Mouse (Mus musculus) forebrain, postnatal 0 days (tissue): ENCODE results near the gene Iqcd. TPM values are rescaled to one million over a fixed set of nuclear protein-coding genes. Genes with fewer than 3 reads are reported as not detected.

Source experiments
- ATAC-seq: fragments of 200-750 bp; cut with Nextera tagmentation; 2 replicates; pipeline ENCODE4 v1.8.0; 2017; ENCODE audit warnings: mild to moderate bottlenecking, moderate library complexity
- DNase-seq: peaks from one replicate; pipeline ENCODE4 v3.0.0-alpha.2; 2015
- H3K27ac ChIP-seq: fragments of 300-500 bp; sonication (generic); 2 replicates; pipeline ENCODE4 v1.5.1; 2014; ENCODE audit warnings: low read depth, mild to moderate bottlenecking, antibody characterized with exemption, low read length, moderate library complexity, mixed read lengths
- H3K27me3 ChIP-seq: fragments of 300-500 bp; sonication (generic); 2 replicates; pipeline ENCODE4 v1.6.1; 2014; ENCODE audit warnings: mild to moderate bottlenecking, low read length, mixed read lengths; ENCODE audit not compliant: insufficient read depth
- H3K36me3 ChIP-seq: fragments of 300-500 bp; sonication (generic); 2 replicates; pipeline ENCODE4 v1.6.1; 2014; ENCODE audit warnings: mild to moderate bottlenecking, moderate library complexity; ENCODE audit not compliant: insufficient read depth
- H3K4me1 ChIP-seq: fragments of 300-500 bp; sonication (generic); 2 replicates; pipeline ENCODE4 v1.6.1; 2014; ENCODE audit warnings: antibody characterized with exemption; ENCODE audit not compliant: insufficient read depth
- H3K4me2 ChIP-seq: fragments of 300-500 bp; sonication (generic); 2 replicates; pipeline ENCODE4 v1.6.1; 2014; ENCODE audit warnings: low read depth, mild to moderate bottlenecking, moderate library complexity
- H3K4me3 ChIP-seq: fragments of 300-500 bp; sonication (generic); 2 replicates; pipeline ENCODE4 v1.5.1; 2014; ENCODE audit warnings: low read depth, low read length, mixed read lengths
- H3K9ac ChIP-seq: fragments of 300-500 bp; sonication (generic); 2 replicates; pipeline ENCODE4 v1.6.1; 2014; ENCODE audit warnings: mild to moderate bottlenecking
- H3K9me3 ChIP-seq: fragments of 300-500 bp; sonication (generic); 2 replicates; pipeline ENCODE4 v1.6.1; 2016; ENCODE audit warnings: low read length
- CTCF ChIP-seq: sonication (generic); IDR thresholded peaks from 2 replicates; pipeline ENCODE4 v1.5.1; 2016; ENCODE audit warnings: antibody characterized with exemption, control low read depth, low read depth
- WGBS: fragments of 180-500 bp; shearing (Covaris S2); extraction: QIAGEN DNeasy Blood & Tissue Kit; methylation state at CpG from one replicate; pipeline ENCODE4 v1.1.7; 2014; 5-methylcytosine and 5-hydroxymethylcytosine counted together
- polyA plus RNA-seq: library from polyadenylated mRNA; unstranded; fragments of >200 nt; fragmentation: Nextera tagmentation; extraction: Ambion mirVana; gene quantifications from 2 replicates; pipeline ENCODE4 v1.2.1, GENCODE M21; 2015
- total RNA-seq: library from RNA; depleted of rRNA; stranded (reverse); fragments of >200 nt; gene quantifications from 2 replicates; pipeline ENCODE4 v1.2.3, GENCODE M21; 2014; rRNA removed

Iqcd gene
- total RNA-seq (1.4 and 2.0 TPM in 2 replicates), polyA plus RNA-seq (1.4 and 1.8 TPM in 2 replicates)

DNA sequence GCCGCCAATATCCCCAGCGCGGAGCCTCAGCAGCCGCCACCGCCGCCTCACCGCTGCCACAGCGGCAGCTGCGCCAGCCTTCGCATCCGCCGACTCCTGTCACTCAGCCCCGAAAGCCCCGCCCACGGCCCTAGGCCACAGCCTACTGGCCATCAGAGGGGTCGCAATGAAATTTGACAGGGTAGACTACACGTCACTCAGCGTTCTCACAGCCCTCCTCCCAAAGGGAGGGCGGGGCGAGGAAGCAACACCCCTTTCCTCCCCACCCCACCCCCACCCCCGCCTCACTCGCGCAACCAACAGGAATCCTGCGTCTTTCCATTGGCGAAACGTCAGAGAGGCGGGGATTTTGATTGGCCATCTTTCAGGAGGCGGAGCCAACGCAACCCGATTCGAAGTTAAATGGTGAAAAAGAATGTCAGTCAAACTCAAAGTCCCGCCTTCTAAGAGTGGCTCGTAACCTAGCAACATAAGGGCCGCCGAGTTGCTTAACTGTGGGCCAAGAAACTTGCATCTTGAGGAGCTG is at the start of gene Iqcd, which contains the start of gene Tpcn1:
Gene Iqcd, plus strand, starts transcription at position 448 of the 526 bp plus-strand sequence.
Gene Tpcn1, minus strand, starts transcription at position 105 of the 526 bp plus-strand sequence.
- no peaks in the 10 kb centered on the region for H3K27me3 ChIP-seq
- H3K4me2 ChIP-seq = peak within 1 kb of the TSS; percentile 93
- H3K4me3 ChIP-seq = peak within 1 kb of the TSS; percentile 71
- H3K4me1 ChIP-seq = peaks cover 15% of the 10 kb centered on the region
- peak within 1 kb of the TSS; percentile 80 for H3K27ac ChIP-seq
- peak; percentile 38 for TF ChIP-seq CTCF
- ATAC-seq (peak; percentile 99), DNase-seq (peak; percentile 99)
- peaks cover 4% of the 10 kb centered on the region; the same call in 1 of the 2 replicates for H3K36me3 ChIP-seq
- under 1% methylated on average over 35 of the region's 35 CpGs for WGBS
- peak within 1 kb of the TSS; percentile 67 for H3K9ac ChIP-seq
- H3K9me3 ChIP-seq = no peaks in the 10 kb centered on the region

DNA sequence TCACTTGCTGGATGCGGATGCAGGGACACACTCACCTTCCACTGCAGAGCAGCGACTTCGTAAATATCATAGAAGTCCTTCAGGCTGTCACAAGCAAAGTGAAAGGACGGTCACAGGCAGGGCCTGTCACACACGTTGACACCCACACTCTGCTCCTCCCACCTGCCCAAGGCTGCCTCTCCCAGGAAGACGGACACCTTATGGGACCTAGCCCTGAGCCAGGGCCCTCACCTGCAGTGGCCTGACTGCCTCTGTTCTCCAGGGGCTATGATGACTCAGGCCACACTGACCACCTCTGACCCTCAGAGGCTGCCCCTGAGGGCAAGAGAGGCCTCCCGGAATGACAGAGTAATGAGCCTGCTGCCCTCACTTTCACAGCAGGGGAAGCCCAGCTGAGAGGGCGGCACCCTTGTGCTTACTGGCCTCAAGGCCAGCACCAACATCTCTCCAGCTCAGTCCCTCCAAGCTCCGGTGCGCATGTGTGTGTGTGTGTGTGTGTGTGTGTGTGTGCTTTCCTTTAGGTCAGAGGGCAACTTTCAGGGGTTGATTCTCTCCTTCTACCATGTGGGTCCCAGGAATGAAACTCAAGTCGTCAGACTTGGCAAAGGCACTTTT is 40.5 kb upstream of the Iqcd start:
- Histone ChIP-seq H3K4me1 (no peaks in the 10 kb centered on the region), H3K27ac (no peak overlapping the region), H3K27me3 (no peaks in the 10 kb centered on the region), H3K4me3 (no peak overlapping the region), H3K9ac (no peak overlapping the region), H3K9me3 (no peaks in the 10 kb centered on the region), H3K36me3 (peaks cover 22% of the 10 kb centered on the region), H3K4me2 (no peak overlapping the region)
- WGBS = 79% methylated on average over 11 of the region's 11 CpGs
- ATAC-seq = no peak
- no peak for TF ChIP-seq CTCF
- DNase-seq = no peak

DNA sequence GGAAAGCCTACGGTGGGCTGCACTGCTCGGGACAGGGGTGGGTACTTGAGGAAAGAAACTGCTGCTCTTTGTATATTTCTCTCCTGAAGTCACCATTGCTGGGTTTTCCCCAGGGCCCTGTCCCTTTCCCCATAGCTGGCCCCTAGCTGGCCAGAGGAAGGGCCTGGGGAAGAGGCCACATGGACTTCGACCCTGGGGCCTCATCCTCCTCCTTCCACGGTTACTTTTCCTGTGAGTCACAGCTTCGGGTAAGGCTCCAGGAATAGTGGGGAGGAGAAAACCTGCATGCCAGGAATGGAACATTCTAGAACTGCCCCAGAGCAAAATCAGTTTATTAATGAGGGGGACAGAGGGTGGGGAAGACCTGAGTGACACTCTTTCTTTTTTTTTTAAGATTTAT is 38.7 kb upstream of the Iqcd start:
- WGBS = 90% methylated on average over 5 of the region's 5 CpGs
- Histone ChIP-seq H3K4me3 (no peak overlapping the region), H3K4me1 (no peaks in the 10 kb centered on the region), H3K27ac (no peak overlapping the region), H3K9me3 (no peaks in the 10 kb centered on the region), H3K36me3 (peaks cover 22% of the 10 kb centered on the region), H3K27me3 (no peaks in the 10 kb centered on the region), H3K9ac (no peak overlapping the region), H3K4me2 (no peak overlapping the region)
- TF ChIP-seq CTCF = no peak
- ATAC-seq (no peak), DNase-seq (no peak)

DNA sequence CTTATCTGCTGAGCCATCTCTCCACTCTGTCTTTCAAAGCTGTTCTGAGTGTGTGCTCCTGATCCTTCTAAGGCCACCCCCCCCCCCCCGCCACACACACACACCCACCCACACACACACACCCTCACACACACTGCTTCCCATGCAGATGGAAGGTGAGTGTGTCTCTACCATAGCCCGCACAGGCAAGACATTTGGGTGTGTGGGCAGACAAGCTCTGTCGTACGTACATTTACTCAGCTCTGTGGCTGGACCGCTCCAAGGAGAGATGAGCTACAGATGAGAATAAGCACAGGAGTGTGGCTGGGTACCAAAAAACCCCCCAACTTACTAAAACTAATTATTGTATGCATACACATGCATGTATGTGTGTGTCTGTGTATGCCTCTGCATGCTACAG is 38.1 kb upstream of the Iqcd start:
- H3K4me3 ChIP-seq = no peak overlapping the region
- WGBS = 96% methylated on average over 5 of the region's 5 CpGs
- H3K9me3 ChIP-seq = no peaks in the 10 kb centered on the region
- no peak overlapping the region for H3K9ac ChIP-seq
- H3K36me3 ChIP-seq = peaks cover 27% of the 10 kb centered on the region
- DNase-seq = no peak
- no peak for ATAC-seq
- H3K27me3 ChIP-seq = no peaks in the 10 kb centered on the region
- TF ChIP-seq CTCF = no peak
- no peaks in the 10 kb centered on the region for H3K4me1 ChIP-seq
- H3K27ac ChIP-seq = no peak overlapping the region
- H3K4me2 ChIP-seq = no peak overlapping the region

DNA sequence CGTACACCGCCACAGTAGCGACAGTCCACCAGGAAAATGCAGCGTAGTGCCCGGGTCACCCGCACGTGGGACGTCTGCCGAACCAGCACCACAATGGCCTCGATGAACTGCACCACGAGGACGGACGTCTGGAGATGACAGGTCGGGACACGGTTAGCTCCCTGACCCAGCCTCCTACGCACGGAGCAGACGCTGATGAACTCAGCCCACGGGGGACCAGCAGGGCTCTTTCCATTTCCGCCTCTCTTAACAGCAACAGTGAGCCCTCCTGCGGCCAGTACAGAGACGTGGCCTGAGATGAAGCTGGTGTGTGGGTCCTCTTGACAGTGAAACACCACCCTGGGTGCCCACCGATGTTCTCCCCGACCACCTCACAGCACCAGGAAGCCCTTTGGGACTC is 32.9 kb upstream of the Iqcd start:
- ATAC-seq = no peak
- H3K9ac ChIP-seq = no peak overlapping the region
- WGBS = 85% methylated on average over 24 of the region's 24 CpGs

DNA sequence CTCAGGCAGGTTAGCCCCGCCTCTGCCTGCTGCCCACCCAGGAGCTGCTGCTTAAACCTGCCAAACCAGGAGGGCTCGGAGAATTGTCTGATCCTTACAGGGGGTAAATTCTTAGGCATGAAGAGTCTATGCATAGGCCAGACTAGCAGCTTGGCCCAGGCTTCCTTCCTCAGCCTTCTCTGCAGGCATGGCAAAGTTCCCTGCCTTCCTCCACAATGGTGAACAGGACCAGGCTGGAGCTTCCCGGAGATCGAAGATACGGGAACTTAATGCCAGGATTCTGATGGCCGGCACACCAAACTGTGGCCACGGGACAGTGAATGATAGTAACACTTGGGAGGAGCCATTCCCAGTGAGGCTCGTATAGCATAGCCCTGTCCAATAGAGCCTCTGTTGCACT is 30.8 kb upstream of the Iqcd start:
- WGBS = 67% methylated on average over 8 of the region's 8 CpGs
- no peak for ATAC-seq
- H3K9ac ChIP-seq = no peak overlapping the region
- TF ChIP-seq CTCF = no peak
- H3K27me3 ChIP-seq = no peaks in the 10 kb centered on the region
- no peak overlapping the region for H3K4me2 ChIP-seq
- DNase-seq = no peak
- peaks cover 26% of the 10 kb centered on the region; the same call in 1 of the 2 replicates for H3K36me3 ChIP-seq
- no peaks in the 10 kb centered on the region for H3K9me3 ChIP-seq
- no peaks in the 10 kb centered on the region for H3K4me1 ChIP-seq
- H3K4me3 ChIP-seq = no peak overlapping the region
- no peak overlapping the region for H3K27ac ChIP-seq

More for the DNA sequence above, 32.9 kb upstream of the Iqcd start:
- Histone ChIP-seq H3K27me3 (no peaks in the 10 kb centered on the region), H3K9me3 (no peaks in the 10 kb centered on the region), H3K4me3 (no peak overlapping the region), H3K4me1 (no peaks in the 10 kb centered on the region), H3K4me2 (no peak overlapping the region), H3K36me3 (peaks cover 34% of the 10 kb centered on the region), H3K27ac (no peak overlapping the region)
- DNase-seq = no peak
- no peak for TF ChIP-seq CTCF

DNA sequence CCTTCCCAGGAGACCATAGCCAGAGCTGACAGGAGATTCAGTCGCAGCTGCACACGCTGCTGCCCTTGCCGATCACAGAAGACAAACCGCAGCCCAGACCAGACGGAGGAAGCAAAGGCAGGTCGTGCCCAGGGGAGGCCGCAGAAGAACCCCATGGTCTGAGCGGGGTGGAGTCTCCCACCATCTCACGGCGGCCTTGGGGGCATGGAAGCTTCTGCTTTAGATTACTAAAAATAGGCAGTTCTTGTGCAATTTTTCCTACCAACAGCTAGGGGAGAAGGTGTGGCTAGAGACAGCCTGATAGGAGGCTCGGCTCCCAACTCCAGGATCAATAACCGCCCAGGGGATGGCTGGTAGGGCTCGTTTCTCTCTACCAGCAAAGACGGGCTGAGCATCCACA is 30.1 kb upstream of the Iqcd start:
- Histone ChIP-seq H3K27ac (no peak overlapping the region), H3K4me2 (no peak overlapping the region), H3K4me3 (no peak overlapping the region), H3K27me3 (no peaks in the 10 kb centered on the region), H3K9me3 (no peaks in the 10 kb centered on the region), H3K4me1 (no peaks in the 10 kb centered on the region), H3K36me3 (peaks cover 21% of the 10 kb centered on the region; the same call in 1 of the 2 replicates), H3K9ac (no peak overlapping the region)
- 83% methylated on average over 14 of the region's 14 CpGs for WGBS
- TF ChIP-seq CTCF = no peak
- ATAC-seq = no peak
- no peak for DNase-seq
